In the genomic region with DNA sequence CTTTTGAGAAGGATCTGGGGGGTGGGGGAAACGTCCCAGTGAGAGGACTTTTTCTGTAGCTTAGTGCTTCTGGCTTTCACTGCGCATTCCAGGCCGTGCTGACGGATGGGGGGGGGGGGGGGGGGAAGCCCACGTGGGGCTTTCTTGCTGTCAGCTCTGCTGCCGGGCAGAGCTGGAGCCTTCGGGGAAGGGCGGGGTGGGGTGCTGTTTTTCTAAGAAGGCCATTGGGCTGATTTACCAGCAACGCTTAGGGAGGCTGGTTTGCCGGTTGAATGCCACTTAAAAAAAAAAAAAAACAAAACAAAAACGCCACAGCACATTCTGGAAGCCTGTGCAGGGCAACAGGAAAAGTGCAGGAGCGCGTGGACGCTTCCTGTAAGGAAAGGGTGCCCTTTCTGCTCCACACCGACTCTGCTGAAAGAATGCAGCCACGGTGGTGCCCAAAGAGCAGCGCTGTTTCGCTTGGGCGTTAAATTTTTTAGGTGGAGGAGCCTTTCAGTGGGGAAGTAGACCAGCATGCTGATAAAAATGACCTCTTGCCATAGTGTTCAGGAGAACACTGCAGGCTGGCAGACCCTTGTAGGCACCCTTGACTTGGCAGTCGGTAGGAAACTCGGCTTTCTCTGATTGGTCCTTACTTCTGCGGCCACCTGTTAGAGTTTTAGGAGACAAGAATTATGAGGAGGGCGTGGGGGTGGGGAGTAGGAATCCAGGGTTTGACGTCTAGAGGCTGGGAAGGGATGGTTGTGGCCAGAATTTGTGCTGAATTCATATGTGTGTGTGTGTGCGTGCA, we compare ENCODE assay signal across 8 mouse cellular contexts. TPM values are rescaled to one million over a fixed set of nuclear protein-coding genes. Genes with fewer than 3 reads are reported as not detected.
DNase-seq lines count a peak whose midpoint lies in the region; ATAC-seq and TF ChIP-seq lines count a peak whose summit lies in the region.

No protein-coding gene starts in this region.

- H3K36me3 ChIP-seq in hindbrain, embryonic 10.5 days, result peaks cover 4% of the 10 kb centered on the region
- H3K36me3 ChIP-seq in limb, embryonic 15.5 days, result no peaks in the 10 kb centered on the region
- H3K36me3 ChIP-seq in midbrain, postnatal 0 days (ENCODE audit: insufficient read depth, low read length), result no peaks in the 10 kb centered on the region

- H3K4me1 ChIP-seq in hindbrain, embryonic 10.5 days (replicated peaks), result peaks cover 96% of the 10 kb centered on the region
- peaks cover 58% of the 10 kb centered on the region for H3K4me1 ChIP-seq in limb, embryonic 15.5 days
- peaks cover 16% of the 10 kb centered on the region; the same call in 1 of the 2 replicates for H3K4me1 ChIP-seq in midbrain, postnatal 0 days (ENCODE audit: insufficient read depth, low read length)
- H3K4me1 ChIP-seq in cerebellum, adult 2 months (ENCODE audit: control insufficient read depth, insufficient read depth, low read length), result no peaks in the 10 kb centered on the region

- no peak for ATAC-seq in limb, embryonic 15.5 days (ENCODE audit: insufficient number of reproducible peaks, low FRiP score, low TSS enrichment, low read depth)
- no peak for ATAC-seq in midbrain, postnatal 0 days (ENCODE audit: low FRiP score)

- H3K4me2 ChIP-seq in limb, embryonic 15.5 days, result peak overlapping the region; percentile 99
- peak overlapping the region; percentile 100 for H3K4me2 ChIP-seq in midbrain, postnatal 0 days (ENCODE audit: low read depth, low read length, poor library complexity, severe bottlenecking)

- 5% methylated on average over 25 of the region's 25 CpGs for WGBS in hindbrain, embryonic 10.5 days
- 6% methylated on average over 22 of the region's 25 CpGs for WGBS in limb, embryonic 15.5 days
- WGBS in midbrain, postnatal 0 days, result 6% methylated on average over 22 of the region's 25 CpGs
- WGBS in cerebellum, adult 2 months, result 30% methylated on average over 21 of the region's 25 CpGs

- no peak for TF ChIP-seq CTCF in midbrain, postnatal 0 days (IDR thresholded peaks at IDR 0.05)
- no peak for TF ChIP-seq CTCF in cerebellum, adult 2 months (IDR thresholded peaks at IDR 0.05; ENCODE audit: borderline replicate concordance, insufficient read depth, low read depth, low read length)

- no peaks in the 10 kb centered on the region for H3K9me3 ChIP-seq in hindbrain, embryonic 10.5 days
- no peaks in the 10 kb centered on the region for H3K9me3 ChIP-seq in limb, embryonic 15.5 days
- no peaks in the 10 kb centered on the region for H3K9me3 ChIP-seq in midbrain, postnatal 0 days (ENCODE audit: low read length)

- DNase-seq in ovary, postnatal 36 days (ENCODE audit: low spot score), result peak; percentile 44
- DNase-seq in ovary, postnatal 14 days (ENCODE audit: low spot score), result no peak
- DNase-seq in embryo, embryonic 11 days, result peak; percentile 74
- peak; percentile 80 for DNase-seq in hindbrain, embryonic 10.5 days (ENCODE audit: low spot score)
- DNase-seq in midbrain, postnatal 0 days (ENCODE audit: low spot score), result peak; percentile 67
- no peak for DNase-seq in left cerebral cortex, adult 8-10 months (ENCODE audit: low spot score in 2 of 2)
- no peak for DNase-seq in cerebellum, adult 2 months

- TF ChIP-seq POLR2A in cerebellum, adult 2 months (IDR thresholded peaks at IDR 0.05; ENCODE audit: borderline replicate concordance, insufficient read depth, low read length), result no peak

- no peak overlapping the region for H3K9ac ChIP-seq in limb, embryonic 15.5 days
- H3K9ac ChIP-seq in midbrain, postnatal 0 days (replicated peaks; ENCODE audit: low read length, poor library complexity, severe bottlenecking), result no peak overlapping the region

- H3K27me3 ChIP-seq in hindbrain, embryonic 10.5 days (ENCODE audit: insufficient read depth, poor library complexity, severe bottlenecking), result peaks cover 67% of the 10 kb centered on the region
- H3K27me3 ChIP-seq in limb, embryonic 15.5 days, result no peaks in the 10 kb centered on the region; the same call in 1 of the 2 replicates
- no peaks in the 10 kb centered on the region for H3K27me3 ChIP-seq in midbrain, postnatal 0 days (ENCODE audit: insufficient read depth, low read length)
- H3K27me3 ChIP-seq in cerebellum, adult 2 months (ENCODE audit: control insufficient read depth, insufficient read depth, low read length), result no peaks in the 10 kb centered on the region

- H3K27ac ChIP-seq in hindbrain, embryonic 10.5 days, result peak overlapping the region; percentile 94
- peak overlapping the region; percentile 82 for H3K27ac ChIP-seq in limb, embryonic 15.5 days
- no peak overlapping the region for H3K27ac ChIP-seq in midbrain, postnatal 0 days (ENCODE audit: low read depth, low read length)
- no peak overlapping the region for H3K27ac ChIP-seq in cerebellum, adult 2 months (ENCODE audit: insufficient read depth, low read length)

- H3K4me3 ChIP-seq in hindbrain, embryonic 10.5 days, result peak overlapping the region; percentile 74
- H3K4me3 ChIP-seq in limb, embryonic 15.5 days, result peak overlapping the region; percentile 63
- peak overlapping the region; percentile 60; the same call in 1 of the 2 replicates for H3K4me3 ChIP-seq in midbrain, postnatal 0 days (ENCODE audit: low read depth, low read length)
- H3K4me3 ChIP-seq in cerebellum, adult 2 months (replicated peaks; ENCODE audit: insufficient read depth, low read depth, low read length), result no peak overlapping the region

RNA-seq across cellular contexts. Expression of gene Gadd45g, which starts 3.0 kb away (rescaled TPM):
- polyA plus RNA-seq in hindbrain, embryonic 10.5 days (2016; fragmentation: Nextera tagmentation; extraction: Ambion mirVana), result 184 and 214 TPM in 2 replicates
- polyA plus RNA-seq in limb, embryonic 15.5 days (2015; fragmentation: Nextera tagmentation; extraction: Ambion mirVana), result 61.7 and 77.7 TPM in 2 replicates
- 7.3 and 10.3 TPM in 2 replicates for total RNA-seq in midbrain, postnatal 0 days (2014; rRNA removed)
- 20.4 and 23.3 TPM in 2 replicates for polyA plus RNA-seq in midbrain, postnatal 0 days (2015; fragmentation: Nextera tagmentation; extraction: Ambion mirVana)
- 10 to 100 TPM; 10.3 to 22.3 (median 14.1) TPM for total RNA-seq in left cerebral cortex, adult 8-10 months (2022)
- 50.3 and 57.4 TPM in 2 replicates for polyA plus RNA-seq in cerebellum, adult 2 months (2012; rRNA removed)

RNA-seq across cellular contexts. Expression of gene Sema4d, which starts 55.9 kb away (rescaled TPM):
- polyA plus RNA-seq in hindbrain, embryonic 10.5 days (2016; fragmentation: Nextera tagmentation; extraction: Ambion mirVana), result 5.9 and 7.5 TPM in 2 replicates
- 7.1 and 8.0 TPM in 2 replicates for polyA plus RNA-seq in limb, embryonic 15.5 days (2015; fragmentation: Nextera tagmentation; extraction: Ambion mirVana)
- 19.3 and 19.8 TPM in 2 replicates for total RNA-seq in midbrain, postnatal 0 days (2014; rRNA removed)
- 13.6 and 13.7 TPM in 2 replicates for polyA plus RNA-seq in midbrain, postnatal 0 days (2015; fragmentation: Nextera tagmentation; extraction: Ambion mirVana)
- total RNA-seq in left cerebral cortex, adult 8-10 months (2022), result 10 to 100 TPM; 71.1 to 80.0 (median 75.5) TPM
- polyA plus RNA-seq in cerebellum, adult 2 months (2012; rRNA removed), result 111 and 116 TPM in 2 replicates

Comparison
In these comparisons a context has a peak if more than half of its experiments do, and no peak if none do; other contexts are left out.
1. DNase-seq: peak in ovary, postnatal 36 days (single experiment), embryo, embryonic 11 days (single experiment), hindbrain, embryonic 10.5 days (single experiment) and midbrain, postnatal 0 days (single experiment); none in ovary, postnatal 14 days (single experiment), left cerebral cortex, adult 8-10 months (0 of 2) and cerebellum, adult 2 months (0 of 2).
2. H3K27ac ChIP-seq: peak in hindbrain, embryonic 10.5 days (single experiment) and limb, embryonic 15.5 days (single experiment); none in midbrain, postnatal 0 days (single experiment) and cerebellum, adult 2 months (single experiment).